Mouse (Mus musculus): Measurements from ENCODE around the gene Arid3a.

Arid3a gene

GRCm38 (mm10) chr10:79925785-79926490 lies 905 bp upstream of the Arid3a start:
- DNase-seq (ENCODE audit: extremely low spot score, low read depth, low spot score) = no peak

- no peak for DNase-seq (ENCODE audit: extremely low spot score, low read depth, low spot score)
Measured at GRCm38 (mm10) chr10:79927324-79928029, 634 bp downstream of the Arid3a start.

GRCm38 (mm10) chr10:79928030-79928694 lies 1.3 kb downstream of the Arid3a start:
- no peak for DNase-seq (ENCODE audit: extremely low spot score, low read depth, low spot score)

- DNase-seq (ENCODE audit: extremely low spot score, low read depth, low spot score) = no peak
Measured at GRCm38 (mm10) chr10:79928907-79929701, 2.3 kb downstream of the Arid3a start.

- DNase-seq (ENCODE audit: extremely low spot score, low read depth, low spot score) = no peak
Measured at GRCm38 (mm10) chr10:79929967-79930825, 3.4 kb downstream of the Arid3a start.

- no peak for DNase-seq (ENCODE audit: extremely low spot score, low read depth, low spot score)
Measured at GRCm38 (mm10) chr10:79930826-79931186, 4.0 kb downstream of the Arid3a start.

GRCm38 (mm10) chr10:79931797-79932196 lies 5.0 kb downstream of the Arid3a start:
- no peak for DNase-seq (ENCODE audit: extremely low spot score, low read depth, low spot score)

- no peak for DNase-seq (ENCODE audit: extremely low spot score, low read depth, low spot score)
Measured at GRCm38 (mm10) chr10:79932736-79933135, 5.9 kb downstream of the Arid3a start.

GRCm38 (mm10) chr10:79933145-79933679 lies 6.4 kb downstream of the Arid3a start:
- no peak for DNase-seq (ENCODE audit: extremely low spot score, low read depth, low spot score)

- DNase-seq (ENCODE audit: extremely low spot score, low read depth, low spot score) = no peak
Measured at GRCm38 (mm10) chr10:79933861-79934260, 7.0 kb downstream of the Arid3a start.

- DNase-seq (ENCODE audit: extremely low spot score, low read depth, low spot score) = no peak
Measured at GRCm38 (mm10) chr10:79934272-79934721, 7.5 kb downstream of the Arid3a start.

- DNase-seq (ENCODE audit: extremely low spot score, low read depth, low spot score) = no peak
Measured at GRCm38 (mm10) chr10:79934794-79935569, 8.1 kb downstream of the Arid3a start.

GRCm38 (mm10) chr10:79936284-79936910 lies 9.6 kb downstream of the Arid3a start:
- no peak for DNase-seq (ENCODE audit: extremely low spot score, low read depth, low spot score)

GRCm38 (mm10) chr10:79936911-79937441 lies 10.1 kb downstream of the Arid3a start:
- no peak for DNase-seq (ENCODE audit: extremely low spot score, low read depth, low spot score)

- DNase-seq (ENCODE audit: extremely low spot score, low read depth, low spot score) = no peak
Measured at GRCm38 (mm10) chr10:79937775-79938526, 11.1 kb downstream of the Arid3a start.

GRCm38 (mm10) chr10:79940749-79941148 lies 13.9 kb downstream of the Arid3a start:
- DNase-seq (ENCODE audit: extremely low spot score, low read depth, low spot score) = no peak

GRCm38 (mm10) chr10:79942988-79943387 lies 16.1 kb downstream of the Arid3a start:
- DNase-seq (ENCODE audit: extremely low spot score, low read depth, low spot score) = no peak

GRCm38 (mm10) chr10:79943471-79943901 lies 16.6 kb downstream of the Arid3a start:
- DNase-seq (ENCODE audit: extremely low spot score, low read depth, low spot score) = no peak
